Mouse (Mus musculus) olfactory bulb, adult 2 months (tissue): ENCODE measurements around the gene Evx2. TPM values are rescaled to one million over a fixed set of nuclear protein-coding genes. Genes with fewer than 3 reads are reported as not detected.

Source experiments
- H3K27ac ChIP-seq: fragments of 200-500 bp; 2 replicates; pipeline ENCODE4 v1.5.1; 2012; ENCODE audit warnings: low read depth, low read length; ENCODE audit not compliant: insufficient read depth
- H3K4me1 ChIP-seq: fragments of 200-500 bp; 2 replicates; pipeline ENCODE4 v1.6.1; 2012; ENCODE audit warnings: low read length; ENCODE audit not compliant: control insufficient read depth, insufficient read depth
- H3K4me3 ChIP-seq: fragments of 200-500 bp; 2 replicates; pipeline ENCODE4 v1.5.1; 2012; ENCODE audit warnings: mild to moderate bottlenecking, low read depth, low read length, moderate library complexity; ENCODE audit not compliant: insufficient read depth
- CTCF ChIP-seq: fragments of 200-500 bp; IDR thresholded peaks from 2 replicates; pipeline ENCODE4 v1.5.1; 2012; ENCODE audit warnings: low read depth, mild to moderate bottlenecking, low read length, moderate library complexity; ENCODE audit not compliant: insufficient read depth
- POLR2A ChIP-seq: fragments of 200-500 bp; IDR thresholded peaks from 2 replicates; pipeline ENCODE4 v1.6.1; 2012; ENCODE audit warnings: mild to moderate bottlenecking, low read depth, low read length, moderate library complexity; ENCODE audit not compliant: insufficient read depth
- WGBS: fragments of 180-500 bp; shearing (Covaris S2); methylation state at CpG from one replicate; pipeline ENCODE4 v1.1.7; 2018; 5-methylcytosine and 5-hydroxymethylcytosine counted together
- polyA plus RNA-seq: library from polyadenylated mRNA; stranded (reverse); fragments of >200 nt; gene quantifications from 2 replicates; pipeline ENCODE4 v1.2.4, GENCODE M21; 2012; ENCODE audit warnings: low replicate concordance; ENCODE audit not compliant: missing spikeins, insufficient read depth, insufficient read length

Gene Evx2
- polyA plus RNA-seq, 1 experiment: not detected

DNA sequence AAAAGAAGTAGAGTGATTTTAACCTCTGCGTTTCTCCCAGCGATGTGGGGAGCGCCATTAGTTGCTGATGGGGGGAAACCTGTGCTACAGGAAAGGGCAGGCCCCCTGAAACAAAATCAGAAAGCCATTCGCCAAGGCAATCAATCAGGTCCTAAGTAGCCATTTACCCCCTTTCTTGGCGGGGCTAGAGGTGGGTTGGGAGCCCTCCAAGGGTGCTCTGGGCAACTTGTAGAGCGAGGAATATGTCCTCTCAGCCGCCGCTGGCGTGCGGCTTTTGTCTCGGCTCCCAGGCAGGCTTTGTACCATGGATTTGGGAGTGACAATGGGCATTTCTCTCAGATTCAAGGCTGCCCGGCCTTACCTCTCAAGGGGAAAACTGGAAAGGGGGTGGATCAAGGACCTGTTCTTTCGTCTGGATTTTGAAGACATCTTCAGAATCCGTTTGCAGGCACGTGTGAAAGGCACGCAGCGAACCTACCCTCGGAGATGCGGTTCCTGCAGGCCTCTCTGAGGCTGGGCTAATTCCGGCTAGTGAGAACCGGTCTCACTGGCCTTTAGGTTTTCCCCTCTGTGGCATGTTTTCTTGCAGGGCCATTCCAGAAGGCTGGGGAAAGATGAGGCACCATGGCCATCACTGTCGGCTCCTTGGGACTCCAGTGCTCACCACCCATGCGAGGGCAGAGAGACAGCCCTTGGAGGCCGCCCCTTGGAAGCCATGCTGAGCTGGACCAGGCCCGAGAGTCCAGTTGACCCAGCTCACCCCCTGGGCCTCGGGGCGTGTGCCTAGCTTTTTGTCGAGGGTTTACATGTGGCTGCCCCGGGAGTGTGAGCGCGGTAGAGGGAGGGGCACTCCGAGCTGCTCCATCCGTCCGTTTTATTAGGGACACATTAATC is 37.3 kb upstream of the Evx2 start:
- no peak overlapping the region for H3K4me3 ChIP-seq
- WGBS: 4% methylated on average over 34 of the region's 34 CpGs
- TF ChIP-seq CTCF (no peak), POLR2A (no peak)
- no peak overlapping the region for H3K27ac ChIP-seq
- H3K4me1 ChIP-seq: peaks cover 4% of the 10 kb centered on the region; the same call in 1 of the 2 replicates

DNA sequence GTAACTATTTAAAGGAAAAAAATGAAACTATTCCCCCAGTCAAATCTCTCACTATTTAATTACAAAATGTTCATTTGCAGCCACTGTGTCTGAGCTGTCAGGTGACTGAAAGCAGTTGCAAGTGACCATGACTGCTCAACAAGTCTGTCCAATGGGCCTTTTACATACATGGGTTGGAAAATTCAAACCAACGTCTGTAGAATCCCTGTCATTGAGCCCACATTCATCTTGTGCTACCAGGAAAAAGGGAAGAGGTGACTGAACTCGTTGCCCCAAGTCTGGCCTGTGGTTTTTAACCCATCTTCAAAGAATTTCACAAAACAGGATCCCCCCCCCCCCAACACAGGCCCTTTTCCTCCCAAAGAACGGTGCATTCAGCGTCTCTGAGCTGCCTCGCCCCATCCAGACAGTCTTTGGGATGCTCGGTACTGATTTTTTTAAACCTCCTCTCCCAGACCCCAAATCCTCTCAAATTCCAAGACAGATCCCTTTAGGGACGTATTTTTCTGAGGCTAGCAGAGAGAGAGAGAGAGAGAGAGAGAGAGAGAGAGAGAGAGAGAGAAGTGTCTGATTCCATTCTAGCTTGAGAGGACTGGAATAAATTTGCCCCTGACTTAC is 36.6 kb upstream of the Evx2 start:
- TF ChIP-seq POLR2A: no peak
- no peak for TF ChIP-seq CTCF
- Histone ChIP-seq H3K27ac (no peak overlapping the region), H3K4me1 (peaks cover 4% of the 10 kb centered on the region; the same call in 1 of the 2 replicates), H3K4me3 (no peak overlapping the region)
- 6% methylated on average over 7 of the region's 7 CpGs for WGBS

DNA sequence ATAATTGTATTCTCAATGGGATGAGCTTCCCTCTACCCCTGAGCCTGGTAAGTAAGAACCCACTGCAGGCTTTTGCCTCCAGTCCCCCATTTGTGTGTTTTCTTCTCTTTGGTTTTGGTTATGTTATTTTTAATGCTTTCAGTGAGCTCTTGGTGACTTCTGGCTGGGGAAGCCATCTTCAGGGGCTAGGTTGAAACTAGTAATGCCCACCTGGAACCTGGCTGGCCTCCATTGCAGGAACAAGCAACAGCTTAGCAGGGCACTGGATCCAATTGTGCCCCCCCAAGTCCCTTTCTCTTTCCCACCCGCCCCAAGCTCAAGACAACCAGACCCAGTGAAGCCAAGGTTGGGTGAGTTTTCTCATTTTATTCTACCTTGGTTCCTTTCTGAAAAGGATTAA is 36.0 kb upstream of the Evx2 start:
- H3K27ac ChIP-seq: no peak overlapping the region
- TF ChIP-seq CTCF (no peak), POLR2A (no peak)
- 4% methylated on average over 1 of the region's 1 CpGs for WGBS

DNA sequence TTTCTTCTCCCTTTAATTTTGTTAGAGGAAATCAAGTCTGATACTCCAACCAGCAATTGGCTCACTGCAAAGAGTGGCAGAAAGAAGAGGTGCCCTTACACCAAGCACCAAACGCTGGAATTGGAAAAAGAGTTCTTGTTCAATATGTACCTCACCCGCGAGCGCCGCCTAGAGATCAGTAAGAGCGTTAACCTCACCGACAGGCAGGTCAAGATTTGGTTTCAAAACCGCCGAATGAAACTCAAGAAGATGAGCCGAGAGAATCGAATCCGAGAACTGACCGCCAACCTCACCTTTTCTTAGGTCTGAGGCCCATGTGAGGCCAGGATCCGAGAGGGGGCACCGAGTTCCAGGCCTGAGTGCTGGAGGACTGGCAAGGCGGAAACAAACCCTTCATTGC is 34.7 kb upstream of the Evx2 start:
- no peak overlapping the region for H3K27ac ChIP-seq
- TF ChIP-seq POLR2A: no peak
- no peak for TF ChIP-seq CTCF
- 3% methylated on average over 16 of the region's 16 CpGs for WGBS
- H3K4me3 ChIP-seq: no peak overlapping the region
- H3K4me1 ChIP-seq: peaks cover 4% of the 10 kb centered on the region; the same call in 1 of the 2 replicates

More for the DNA sequence above, 36.0 kb upstream of the Evx2 start:
- no peak overlapping the region for H3K4me3 ChIP-seq
- peaks cover 4% of the 10 kb centered on the region; the same call in 1 of the 2 replicates for H3K4me1 ChIP-seq

DNA sequence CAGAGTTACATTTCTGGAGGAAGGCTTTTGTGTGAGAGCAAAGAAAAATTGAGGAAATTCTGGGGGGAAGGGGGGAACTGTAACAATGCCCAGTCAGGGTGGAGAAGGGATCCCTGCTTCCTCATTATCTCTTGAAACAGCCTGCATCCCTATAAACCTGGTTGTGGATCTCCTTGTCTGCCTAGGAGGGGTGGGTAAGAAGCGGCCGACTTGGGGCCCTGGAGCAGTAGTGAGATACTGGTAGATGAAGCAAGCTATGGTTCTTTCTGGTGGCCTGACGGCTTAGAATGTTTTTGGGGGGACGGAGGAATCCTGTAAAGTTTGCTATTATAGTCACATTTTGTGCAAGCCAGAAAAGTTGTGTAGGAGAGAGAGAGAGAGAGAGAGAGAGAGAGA is 34.1 kb upstream of the Evx2 start:
- H3K4me1 ChIP-seq: peaks cover 4% of the 10 kb centered on the region; the same call in 1 of the 2 replicates
- TF ChIP-seq POLR2A (no peak), CTCF (no peak)
- 8% methylated on average over 4 of the region's 4 CpGs for WGBS
- H3K27ac ChIP-seq: no peak overlapping the region
- no peak overlapping the region for H3K4me3 ChIP-seq

DNA sequence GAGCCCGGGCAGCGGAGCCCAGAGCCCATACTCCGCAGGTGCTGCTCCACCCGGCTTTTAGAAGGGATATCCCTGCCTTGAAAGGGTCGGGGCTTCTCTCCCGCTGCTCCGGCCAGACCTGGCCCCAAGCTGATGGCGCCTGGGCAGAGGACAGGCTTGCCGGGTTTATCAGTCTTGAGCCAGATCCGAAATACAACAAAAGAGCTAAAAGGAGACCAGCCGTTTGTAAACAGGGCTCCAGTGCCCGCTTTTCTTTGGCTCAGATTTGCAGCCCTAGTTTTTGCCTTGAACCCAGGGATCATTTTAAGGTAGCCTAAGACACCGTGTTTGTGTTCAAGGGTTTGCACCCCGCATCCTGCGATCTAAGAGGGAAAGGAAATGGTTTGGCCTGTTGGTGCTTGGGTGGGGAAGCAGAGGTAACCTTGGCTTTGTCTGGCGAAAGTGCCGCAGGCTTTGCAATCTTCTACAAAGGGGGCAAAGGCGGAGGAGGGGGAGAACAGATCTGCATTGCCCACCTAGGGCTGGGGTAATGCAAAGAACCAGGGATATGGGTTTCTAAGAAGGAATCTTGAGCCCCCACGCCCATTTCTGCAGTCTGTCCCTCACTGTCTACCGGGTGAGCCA is 33.6 kb upstream of the Evx2 start:
- 2% methylated on average over 20 of the region's 20 CpGs for WGBS
- H3K4me1 ChIP-seq: peaks cover 1% of the 10 kb centered on the region; the same call in 1 of the 2 replicates
- H3K4me3 ChIP-seq: no peak overlapping the region
- no peak overlapping the region for H3K27ac ChIP-seq
- no peak for TF ChIP-seq CTCF

DNA sequence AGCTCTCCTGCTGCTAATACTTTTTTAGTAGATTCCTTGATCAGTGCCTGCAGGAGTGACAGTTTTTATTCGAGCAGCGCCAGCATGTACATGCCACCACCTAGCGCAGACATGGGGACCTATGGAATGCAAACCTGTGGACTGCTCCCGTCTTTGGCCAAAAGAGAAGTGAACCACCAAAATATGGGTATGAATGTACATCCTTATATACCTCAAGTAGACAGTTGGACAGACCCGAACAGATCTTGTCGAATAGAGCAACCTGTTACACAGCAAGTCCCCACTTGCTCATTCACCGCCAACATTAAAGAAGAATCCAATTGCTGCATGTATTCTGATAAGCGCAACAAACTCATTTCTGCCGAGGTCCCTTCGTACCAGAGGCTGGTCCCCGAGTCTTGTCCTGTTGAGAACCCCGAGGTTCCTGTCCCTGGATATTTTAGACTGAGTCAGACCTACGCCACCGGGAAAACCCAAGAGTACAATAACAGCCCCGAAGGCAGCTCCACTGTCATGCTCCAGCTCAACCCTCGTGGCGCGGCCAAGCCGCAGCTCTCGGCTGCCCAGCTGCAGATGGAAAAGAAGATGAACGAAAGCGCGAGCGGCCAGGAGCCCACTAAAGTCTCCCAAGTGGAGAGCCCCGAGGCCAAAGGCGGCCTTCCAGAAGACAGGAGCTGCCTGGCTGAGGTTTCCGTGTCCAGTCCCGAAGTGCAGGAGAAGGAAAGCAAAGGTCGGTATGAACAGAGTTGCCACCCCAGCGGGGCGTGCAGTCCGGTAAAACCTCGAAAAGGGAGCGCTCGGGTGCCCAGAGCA is 32.8 kb upstream of the Evx2 start:
- 4% methylated on average over 35 of the region's 35 CpGs for WGBS
- Histone ChIP-seq H3K27ac (no peak overlapping the region), H3K4me3 (no peak overlapping the region), H3K4me1 (no peaks in the 10 kb centered on the region)
- TF ChIP-seq POLR2A (no peak), CTCF (no peak)

DNA sequence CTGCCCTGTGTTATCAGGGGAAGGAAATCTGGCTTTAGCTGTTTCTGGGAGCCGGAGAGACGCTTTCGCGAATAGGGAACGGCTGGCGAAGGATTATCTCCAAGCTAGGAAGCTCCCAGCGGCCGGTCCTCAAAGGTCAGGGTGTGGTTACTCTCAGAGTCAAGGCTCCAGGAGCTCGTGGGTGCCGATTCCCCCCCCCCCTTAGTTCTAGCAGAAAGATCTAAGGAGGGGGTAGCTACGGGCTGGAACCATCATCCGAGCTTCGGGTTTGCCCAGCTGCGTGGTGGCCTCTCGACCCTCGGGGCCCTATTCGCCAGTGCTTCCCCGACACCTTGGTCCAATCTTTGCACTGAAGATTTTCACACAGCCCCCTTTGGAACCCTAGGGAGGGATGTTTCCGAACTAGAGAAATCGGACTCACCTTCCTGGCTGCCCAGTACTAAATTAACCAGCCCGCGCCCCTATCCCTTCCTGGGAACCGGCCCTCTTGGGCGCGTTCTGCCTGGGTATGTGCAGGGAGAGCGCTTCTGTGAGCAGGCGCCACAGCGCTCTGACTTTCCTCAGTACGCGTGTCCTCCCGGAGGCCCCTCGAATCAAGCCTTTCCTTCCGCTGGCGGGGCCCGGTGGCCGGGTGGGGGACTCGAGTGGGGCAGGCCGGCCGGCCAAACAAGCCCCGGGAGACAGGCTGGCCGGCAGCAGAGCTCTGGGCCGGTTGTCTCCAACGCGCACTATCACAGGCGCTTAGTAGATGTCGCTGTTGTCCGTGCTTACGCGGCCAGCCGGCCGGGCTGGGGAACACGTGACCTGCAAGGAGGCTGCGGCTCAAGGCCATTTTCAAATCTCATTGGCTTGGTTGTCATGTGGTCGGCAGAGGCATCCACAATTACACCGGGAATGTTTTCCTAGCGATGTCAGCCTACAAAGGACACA is 31.9 kb upstream of the Evx2 start, which contains the start of gene Hoxd10:
Gene Hoxd10, plus strand, starts transcription at position 903 of the 930 bp plus-strand sequence.
- H3K4me1 ChIP-seq: no peaks in the 10 kb centered on the region
- H3K27ac ChIP-seq: no peak within 1 kb of the TSS
- TF ChIP-seq CTCF: no peak
- no peak for TF ChIP-seq POLR2A
- WGBS: 4% methylated on average over 56 of the region's 56 CpGs
- no peak within 1 kb of the TSS for H3K4me3 ChIP-seq
